Mouse (Mus musculus) splenic B cell, adult 2 months (primary cell): ENCODE measurements around the gene Cdc45.

Experiments
- DNase-seq: peaks from one replicate; pipeline ENCODE4 v3.0.0-alpha.2; 2011; ENCODE audit warnings: low read depth, low spot score
- H3K27me3 ChIP-seq: 2 replicates; pipeline ENCODE4 v1.6.1; 2012; ENCODE audit warnings: mild to moderate bottlenecking, low read length, moderate library complexity, mixed read lengths; ENCODE audit not compliant: control insufficient read depth, poor library complexity, insufficient read depth, severe bottlenecking
- H3K36me3 ChIP-seq: 2 replicates; pipeline ENCODE4 v1.6.1; 2012; ENCODE audit warnings: mild to moderate bottlenecking, low read length, moderate library complexity, mixed read lengths; ENCODE audit not compliant: control insufficient read depth, poor library complexity, insufficient read depth, severe bottlenecking

Cdc45 gene

GRCm38 (mm10) chr16:18811032-18811431 is 755 bp downstream of the Cdc45 start:
- H3K36me3 ChIP-seq: 0 out of 2 replicates have a peak, but pooled peaks cover 2% of the 10 kb centered on the region
- peak; percentile 22 for DNase-seq
- no peaks in the 10 kb centered on the region for H3K27me3 ChIP-seq

GRCm38 (mm10) chr16:18809001-18809400 is 2.8 kb downstream of the Cdc45 start:
- Histone ChIP-seq H3K36me3 (0 out of 2 replicates have a peak, but pooled peaks cover 2% of the 10 kb centered on the region), H3K27me3 (no peaks in the 10 kb centered on the region)
- DNase-seq: no peak

GRCm38 (mm10) chr16:18805746-18806145 is 6.0 kb downstream of the Cdc45 start:
- H3K27me3 ChIP-seq: no peaks in the 10 kb centered on the region
- no peak for DNase-seq
- 0 out of 2 replicates have a peak, but pooled peaks cover 2% of the 10 kb centered on the region for H3K36me3 ChIP-seq

GRCm38 (mm10) chr16:18798841-18799240 is 12.9 kb downstream of the Cdc45 start:
- no peak for DNase-seq
- no peaks in the 10 kb centered on the region for H3K36me3 ChIP-seq
- no peaks in the 10 kb centered on the region for H3K27me3 ChIP-seq

- Histone ChIP-seq H3K27me3 (no peaks in the 10 kb centered on the region), H3K36me3 (no peaks in the 10 kb centered on the region)
- DNase-seq: no peak
Observed at GRCm38 (mm10) chr16:18798151-18798550, 13.6 kb downstream of the Cdc45 start.

- no peak for DNase-seq
- Histone ChIP-seq H3K27me3 (no peaks in the 10 kb centered on the region), H3K36me3 (no peaks in the 10 kb centered on the region)
Observed at GRCm38 (mm10) chr16:18796645-18797044, 15.1 kb downstream of the Cdc45 start.

GRCm38 (mm10) chr16:18795223-18795899 is 16.4 kb downstream of the Cdc45 start:
- DNase-seq: no peak
- Histone ChIP-seq H3K36me3 (no peaks in the 10 kb centered on the region), H3K27me3 (no peaks in the 10 kb centered on the region)

GRCm38 (mm10) chr16:18788627-18789406 is 23.0 kb downstream of the Cdc45 start:
- Histone ChIP-seq H3K27me3 (no peaks in the 10 kb centered on the region), H3K36me3 (no peaks in the 10 kb centered on the region)
- DNase-seq: no peak

- Histone ChIP-seq H3K36me3 (no peaks in the 10 kb centered on the region), H3K27me3 (no peaks in the 10 kb centered on the region)
- no peak for DNase-seq
Observed at GRCm38 (mm10) chr16:18786652-18787051, 25.1 kb downstream of the Cdc45 start.

GRCm38 (mm10) chr16:18785485-18785884 is 26.3 kb downstream of the Cdc45 start:
- H3K36me3 ChIP-seq: no peaks in the 10 kb centered on the region
- H3K27me3 ChIP-seq: no peaks in the 10 kb centered on the region
- DNase-seq: no peak

GRCm38 (mm10) chr16:18785025-18785424 is 26.8 kb downstream of the Cdc45 start:
- no peaks in the 10 kb centered on the region for H3K36me3 ChIP-seq
- DNase-seq: no peak
- H3K27me3 ChIP-seq: no peaks in the 10 kb centered on the region

GRCm38 (mm10) chr16:18781810-18782209 is 30.0 kb downstream of the Cdc45 start:
- DNase-seq: no peak
- Histone ChIP-seq H3K27me3 (no peaks in the 10 kb centered on the region), H3K36me3 (no peaks in the 10 kb centered on the region)

GRCm38 (mm10) chr16:18778461-18778860 is 33.3 kb downstream of the Cdc45 start:
- H3K36me3 ChIP-seq: no peaks in the 10 kb centered on the region
- H3K27me3 ChIP-seq: no peaks in the 10 kb centered on the region
- DNase-seq: no peak

- no peak for DNase-seq
- Histone ChIP-seq H3K36me3 (no peaks in the 10 kb centered on the region), H3K27me3 (no peaks in the 10 kb centered on the region)
Observed at GRCm38 (mm10) chr16:18777101-18778080, 34.4 kb downstream of the Cdc45 start.
